Mouse (Mus musculus) G1E-ER4 (cell line): ENCODE data around the gene Serpinb6b. TPM values are rescaled to one million over a fixed set of nuclear protein-coding genes. Genes with fewer than 3 reads are reported as not detected.

Experiments
- GATA1 ChIP-seq: IDR thresholded peaks from one replicate; pipeline ENCODE4 v1.8.0; 2012; ENCODE audit warnings: low read length, inconsistent platforms
- polyA plus RNA-seq: library from polyadenylated mRNA; stranded (reverse); fragments of >175 nt; gene quantifications from 2 replicates; pipeline ENCODE4 v1.2.3, GENCODE M21; 2012

Serpinb6b gene
- not detected in 2 replicates for polyA plus RNA-seq

GRCm38 (mm10) chr13:32964989-32965811, at the start of gene Serpinb6b:
Gene Serpinb6b (plus strand): TSS chr13:32965209.
- TF ChIP-seq GATA1 = no peak

GRCm38 (mm10) chr13:32922622-32923021, 42.4 kb upstream of the Serpinb6b start:
- no peak for TF ChIP-seq GATA1

GRCm38 (mm10) chr13:32924578-32925360, 40.2 kb upstream of the Serpinb6b start:
- TF ChIP-seq GATA1 = no peak

- no peak for TF ChIP-seq GATA1
These were observed 38.3 kb upstream of the Serpinb6b start for GRCm38 (mm10) chr13:32926661-32927060.

- TF ChIP-seq GATA1 = no peak
These were observed 37.8 kb upstream of the Serpinb6b start for GRCm38 (mm10) chr13:32927241-32927640.

- TF ChIP-seq GATA1 = no peak
These were observed 35.8 kb upstream of the Serpinb6b start for GRCm38 (mm10) chr13:32929107-32929750.

GRCm38 (mm10) chr13:32934706-32935381, 30.2 kb upstream of the Serpinb6b start:
- TF ChIP-seq GATA1 = no peak

GRCm38 (mm10) chr13:32956537-32956936, 8.5 kb upstream of the Serpinb6b start:
- TF ChIP-seq GATA1 = no peak

- no peak for TF ChIP-seq GATA1
These were observed 7.1 kb upstream of the Serpinb6b start for GRCm38 (mm10) chr13:32957917-32958316.

- no peak for TF ChIP-seq GATA1
These were observed 837 bp upstream of the Serpinb6b start for GRCm38 (mm10) chr13:32963990-32964753.

- TF ChIP-seq GATA1 = no peak
These were observed 1.1 kb downstream of the Serpinb6b start for GRCm38 (mm10) chr13:32966116-32966515.

- TF ChIP-seq GATA1 = no peak
These were observed 2.2 kb downstream of the Serpinb6b start for GRCm38 (mm10) chr13:32967233-32967632.

- no peak for TF ChIP-seq GATA1
These were observed 3.5 kb downstream of the Serpinb6b start for GRCm38 (mm10) chr13:32968353-32968984.

GRCm38 (mm10) chr13:32968996-32969640, 4.1 kb downstream of the Serpinb6b start:
- TF ChIP-seq GATA1 = no peak
